Mouse (Mus musculus) heart, postnatal 0 days (tissue): ENCODE data around the gene Rex1bd. TPM values are rescaled to one million over a fixed set of nuclear protein-coding genes. Genes with fewer than 3 reads are reported as not detected.

Experiments used
- ATAC-seq: fragments of 200-750 bp; cut with Nextera tagmentation; 2 replicates; pipeline ENCODE4 v1.8.0; 2017; ENCODE audit warnings: low read depth, moderate number of reproducible peaks, moderate library complexity; ENCODE audit not compliant: insufficient read depth
- DNase-seq: peaks from one replicate; pipeline ENCODE4 v3.0.0-alpha.2; 2016; ENCODE audit warnings: low spot score
- H3K27ac ChIP-seq: fragments of 300-500 bp; sonication (generic); 2 replicates; pipeline ENCODE4 v1.5.1; 2014; ENCODE audit warnings: low read depth, mild to moderate bottlenecking
- H3K27me3 ChIP-seq: fragments of 300-500 bp; sonication (generic); 2 replicates; pipeline ENCODE4 v1.6.1; 2014; ENCODE audit warnings: low read length, mixed read lengths; ENCODE audit not compliant: control insufficient read depth, insufficient read depth
- H3K36me3 ChIP-seq: fragments of 300-500 bp; sonication (generic); replicated peaks from 2 replicates; pipeline ENCODE4 v1.6.1; 2014; ENCODE audit warnings: low read length, mixed read lengths; ENCODE audit not compliant: control insufficient read depth, insufficient read depth
- H3K4me1 ChIP-seq: fragments of 300-500 bp; sonication (generic); 2 replicates; pipeline ENCODE4 v1.6.1; 2014; ENCODE audit warnings: antibody characterized with exemption; ENCODE audit not compliant: control insufficient read depth, insufficient read depth
- H3K4me2 ChIP-seq: fragments of 300-500 bp; sonication (generic); 2 replicates; pipeline ENCODE4 v1.6.1; 2014; ENCODE audit warnings: low read depth, mild to moderate bottlenecking, low read length, moderate library complexity
- H3K4me3 ChIP-seq: fragments of 300-500 bp; sonication (generic); 2 replicates; pipeline ENCODE4 v1.5.1; 2014; ENCODE audit warnings: low read depth, low read length
- H3K9ac ChIP-seq: fragments of 300-500 bp; sonication (generic); replicated peaks from 2 replicates; pipeline ENCODE4 v1.6.1; 2014; ENCODE audit warnings: low read depth, low read length, mixed read lengths
- H3K9me3 ChIP-seq: fragments of 300-500 bp; sonication (generic); replicated peaks from 2 replicates; pipeline ENCODE4 v1.6.1; 2016; ENCODE audit warnings: low read length; ENCODE audit not compliant: control insufficient read depth
- CTCF ChIP-seq: IDR thresholded peaks from 2 replicates; pipeline ENCODE4 v1.5.1; 2016; ENCODE audit warnings: antibody characterized with exemption, control low read depth, low read depth
- EP300 ChIP-seq: IDR thresholded peaks from 2 replicates; pipeline ENCODE4 v1.6.1; 2016; ENCODE audit warnings: antibody characterized with exemption, low read depth
- WGBS: fragments of 180-500 bp; shearing (Covaris S2); extraction: QIAGEN DNeasy Blood & Tissue Kit; methylation state at CpG from one replicate; pipeline ENCODE4 v1.1.7; 2014; 5-methylcytosine and 5-hydroxymethylcytosine counted together
- polyA plus RNA-seq: library from polyadenylated mRNA; unstranded; fragments of >200 nt; fragmentation: Nextera tagmentation; extraction: Ambion mirVana; gene quantifications from 2 replicates; pipeline ENCODE4 v1.2.1, GENCODE M21; 2015
- total RNA-seq: library from RNA; depleted of rRNA; stranded (reverse); fragments of >200 nt; gene quantifications from 2 replicates; pipeline ENCODE4 v1.2.3, GENCODE M21; 2014; ENCODE audit warnings: low replicate concordance

The Rex1bd gene
- total and polyA plus RNA-seq, 2 experiments from 2014 or later, result 139 to 145 TPM

DNA sequence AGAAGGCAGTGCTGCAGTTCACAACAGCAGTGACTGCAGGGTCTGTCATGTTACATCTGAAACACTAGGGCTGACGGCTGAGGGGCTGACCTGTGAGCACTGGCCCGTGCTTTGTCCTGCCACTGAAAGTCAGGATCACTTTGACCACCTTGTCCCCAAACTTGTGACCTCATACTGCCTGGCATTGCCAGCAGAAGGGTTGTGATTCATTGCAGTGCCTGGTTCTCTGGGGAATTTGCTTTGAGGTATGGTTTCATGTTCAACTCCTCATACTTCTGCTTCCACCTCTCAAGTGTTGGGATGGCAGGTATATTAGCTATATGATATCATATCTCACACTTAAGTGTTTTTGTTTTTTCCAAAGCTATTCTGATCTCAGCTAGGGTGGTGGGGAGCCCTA, 29.1 kb upstream of the Rex1bd start:
- H3K9ac ChIP-seq, result no peak overlapping the region
- WGBS, result 62% methylated on average over 2 of the region's 2 CpGs
- H3K27ac ChIP-seq, result no peak overlapping the region
- H3K9me3 ChIP-seq, result no peaks in the 10 kb centered on the region
- TF ChIP-seq CTCF (no peak), EP300 (no peak)
- H3K27me3 ChIP-seq, result no peaks in the 10 kb centered on the region
- peaks cover 61% of the 10 kb centered on the region for H3K36me3 ChIP-seq
- H3K4me1 ChIP-seq, result peaks cover 8% of the 10 kb centered on the region
- no peak overlapping the region for H3K4me3 ChIP-seq
- ATAC-seq, result no peak
- H3K4me2 ChIP-seq, result no peak overlapping the region
- DNase-seq, result no peak

DNA sequence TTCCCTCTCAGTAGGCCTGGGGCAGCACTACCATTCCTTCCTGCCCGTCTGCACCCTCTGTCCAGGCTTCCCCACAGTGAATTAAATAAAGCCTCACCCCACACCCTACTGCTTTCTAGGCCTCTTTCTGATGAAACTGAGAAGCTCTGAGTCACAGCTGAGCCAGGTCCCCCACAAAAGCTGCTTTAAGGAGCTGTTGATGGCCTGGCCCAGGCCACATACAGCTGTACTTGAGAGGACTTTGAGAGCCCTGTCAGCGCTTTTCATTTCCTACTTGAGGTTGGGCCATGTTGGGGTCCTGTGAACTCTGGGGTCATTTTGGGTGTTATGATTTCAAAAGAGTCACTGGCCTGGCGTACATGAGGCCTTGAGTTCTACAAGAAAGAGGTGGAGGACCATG, 28.7 kb upstream of the Rex1bd start:
- no peak overlapping the region for H3K27ac ChIP-seq
- no peak for ATAC-seq
- no peak overlapping the region for H3K9ac ChIP-seq
- TF ChIP-seq CTCF (no peak), EP300 (no peak)
- no peak overlapping the region for H3K4me2 ChIP-seq
- no peak for DNase-seq
- H3K4me1 ChIP-seq, result peaks cover 3% of the 10 kb centered on the region
- H3K36me3 ChIP-seq, result peaks cover 66% of the 10 kb centered on the region
- H3K4me3 ChIP-seq, result no peak overlapping the region
- 74% methylated on average over 3 of the region's 3 CpGs for WGBS
- H3K27me3 ChIP-seq, result no peaks in the 10 kb centered on the region
- H3K9me3 ChIP-seq, result no peaks in the 10 kb centered on the region

DNA sequence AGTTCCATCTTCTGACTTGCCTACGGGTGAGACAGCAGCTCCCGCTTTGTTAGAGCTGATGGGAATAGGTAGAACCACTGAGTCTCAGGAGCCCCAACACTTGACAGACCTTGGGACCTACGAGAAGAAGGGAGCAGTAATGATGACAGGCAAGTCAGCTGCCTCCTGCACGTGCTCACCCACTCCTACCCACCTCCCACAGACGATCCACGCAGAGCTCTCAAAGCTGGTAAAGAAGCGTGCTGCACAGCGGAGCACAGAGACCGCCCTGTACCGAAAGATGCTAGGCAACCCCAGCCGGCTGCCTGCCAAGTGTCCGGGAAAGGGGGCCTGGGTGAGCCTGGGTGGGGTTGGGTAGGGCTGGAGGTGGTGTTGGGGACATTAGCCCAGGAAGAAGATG, 27.7 kb upstream of the Rex1bd start:
- Histone ChIP-seq H3K9ac (no peak overlapping the region), H3K27me3 (no peaks in the 10 kb centered on the region), H3K4me2 (no peak overlapping the region), H3K4me1 (no peaks in the 10 kb centered on the region), H3K36me3 (peaks cover 73% of the 10 kb centered on the region), H3K4me3 (no peak overlapping the region), H3K27ac (no peak overlapping the region), H3K9me3 (no peaks in the 10 kb centered on the region)
- WGBS, result 90% methylated on average over 12 of the region's 12 CpGs
- no peak for TF ChIP-seq CTCF
- no peak for TF ChIP-seq EP300
- ATAC-seq (no peak), DNase-seq (no peak)

DNA sequence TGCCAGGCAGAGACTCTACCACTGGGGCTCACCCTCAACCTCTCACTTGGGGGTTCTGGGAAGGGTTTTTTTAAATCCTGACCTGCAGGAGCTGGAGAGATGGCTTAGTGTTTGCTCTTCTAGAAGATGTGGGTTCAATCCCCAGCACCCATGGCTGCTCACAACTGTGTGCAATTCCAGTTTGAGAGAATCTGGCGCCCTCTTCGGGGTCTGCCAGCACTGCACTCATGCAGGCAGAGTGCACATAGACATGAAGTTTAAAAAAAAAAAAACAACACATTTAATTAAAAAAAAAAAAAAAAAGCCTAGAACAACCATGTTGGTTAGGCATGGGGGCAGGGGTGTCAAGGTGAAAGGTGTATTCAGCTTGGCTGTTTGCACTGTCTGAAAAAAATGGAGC, 23.8 kb upstream of the Rex1bd start:
- no peak overlapping the region for H3K4me3 ChIP-seq
- no peak for DNase-seq
- 90% methylated on average over 2 of the region's 2 CpGs for WGBS
- peaks cover 57% of the 10 kb centered on the region for H3K36me3 ChIP-seq
- H3K4me2 ChIP-seq, result no peak overlapping the region
- no peak overlapping the region for H3K27ac ChIP-seq
- TF ChIP-seq CTCF (no peak), EP300 (no peak)
- no peaks in the 10 kb centered on the region for H3K27me3 ChIP-seq
- peaks cover 9% of the 10 kb centered on the region; the same call in 1 of the 2 replicates for H3K4me1 ChIP-seq
- ATAC-seq, result no peak
- no peaks in the 10 kb centered on the region for H3K9me3 ChIP-seq
- H3K9ac ChIP-seq, result no peak overlapping the region

DNA sequence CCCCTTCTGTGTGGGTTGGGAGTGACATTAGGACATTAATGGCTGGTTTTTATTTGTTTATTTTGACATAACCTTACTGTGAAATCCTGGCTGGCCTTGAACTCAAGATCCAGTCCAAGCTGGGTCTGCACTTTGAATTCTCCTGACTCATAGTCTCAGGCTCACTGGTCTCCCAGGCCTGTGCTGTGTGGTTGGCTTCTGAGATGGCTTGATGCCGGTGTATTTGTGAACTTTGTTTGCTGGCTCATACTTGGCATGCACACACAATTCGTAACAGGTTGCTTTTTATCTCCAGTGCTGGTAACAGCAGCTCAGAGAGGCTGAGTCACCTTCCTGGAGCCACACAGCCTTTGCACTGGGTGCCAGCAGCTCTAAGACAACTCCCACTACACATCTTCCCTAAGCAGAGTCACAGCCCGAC, 23.2 kb upstream of the Rex1bd start:
- peaks cover 9% of the 10 kb centered on the region; the same call in 1 of the 2 replicates for H3K4me1 ChIP-seq
- WGBS, result 90% methylated on average over 3 of the region's 3 CpGs
- ATAC-seq (no peak), DNase-seq (no peak)
- H3K4me2 ChIP-seq, result no peak overlapping the region
- H3K36me3 ChIP-seq, result peaks cover 51% of the 10 kb centered on the region
- H3K9ac ChIP-seq, result no peak overlapping the region
- H3K4me3 ChIP-seq, result no peak overlapping the region
- TF ChIP-seq EP300, result no peak
- no peak for TF ChIP-seq CTCF
- no peaks in the 10 kb centered on the region for H3K27me3 ChIP-seq
- H3K9me3 ChIP-seq, result no peaks in the 10 kb centered on the region
- H3K27ac ChIP-seq, result no peak overlapping the region

DNA sequence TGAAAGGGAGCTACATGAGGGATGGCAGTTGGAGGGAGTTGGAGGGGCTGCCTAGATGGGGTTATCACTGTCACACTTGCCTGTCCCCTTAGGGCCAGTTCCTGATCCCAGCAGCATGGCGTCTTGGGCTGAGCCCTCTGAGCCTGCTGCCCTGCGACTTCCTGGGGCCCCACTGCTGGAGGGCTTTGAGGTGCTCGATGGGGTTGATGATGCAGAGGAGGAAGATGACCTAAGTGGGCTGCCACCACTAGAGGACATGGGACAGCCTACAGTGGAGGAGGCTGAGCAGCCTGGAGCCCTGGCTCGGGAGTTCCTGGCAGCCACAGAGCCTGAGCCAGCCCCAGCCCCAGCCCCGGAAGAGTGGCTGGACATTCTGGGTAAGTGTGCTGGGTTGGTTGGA, 22.7 kb upstream of the Rex1bd start:
- Histone ChIP-seq H3K4me2 (no peak overlapping the region), H3K36me3 (peaks cover 46% of the 10 kb centered on the region), H3K4me3 (no peak overlapping the region), H3K9ac (no peak overlapping the region), H3K27me3 (no peaks in the 10 kb centered on the region), H3K27ac (no peak overlapping the region), H3K4me1 (peaks cover 9% of the 10 kb centered on the region; the same call in 1 of the 2 replicates), H3K9me3 (no peaks in the 10 kb centered on the region)
- no peak for ATAC-seq
- WGBS, result 63% methylated on average over 5 of the region's 5 CpGs
- DNase-seq, result no peak
- TF ChIP-seq CTCF (no peak), EP300 (no peak)
